Mouse (Mus musculus) mature B cell (primary cell): ENCODE data around the gene Majin.

Experiments used
- in situ Hi-C: fragments of 300-500 bp; cut with MboI; formaldehyde crosslinking; loops from 2 replicates; pipeline ENCODE4 v1.14.3; 2019

Gene Majin

DNA sequence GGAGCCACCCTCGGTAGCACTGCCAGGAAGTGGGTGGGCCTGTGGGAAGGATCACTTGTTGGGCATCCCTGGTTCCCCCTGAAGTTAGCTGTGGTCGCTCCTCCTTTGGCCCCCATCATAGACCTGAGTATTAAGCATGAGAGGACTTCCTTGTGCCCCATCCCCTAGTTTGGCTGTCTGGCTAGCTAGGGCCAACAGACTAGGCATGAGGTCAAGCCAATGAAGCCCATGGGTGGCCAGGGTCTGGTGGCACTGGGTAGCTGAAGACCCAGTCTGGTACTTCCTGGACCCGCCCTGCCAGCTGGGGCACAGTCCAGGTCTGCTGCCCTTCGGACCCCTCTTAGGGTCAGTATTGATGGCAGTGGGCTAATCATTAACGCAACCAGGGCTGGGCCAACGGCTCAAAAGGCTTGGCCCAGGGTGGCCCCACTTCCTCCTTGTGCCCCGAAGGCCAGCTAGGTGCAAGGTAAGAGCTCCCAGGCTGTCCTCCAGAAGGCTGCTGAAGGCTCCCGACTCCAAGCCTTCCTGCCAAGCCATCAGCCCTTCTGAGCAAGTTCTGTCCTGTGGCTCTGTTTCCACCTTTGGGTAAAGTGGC lies 78.7 kb downstream of the Majin start:
- in situ Hi-C loops: no loop called here

DNA sequence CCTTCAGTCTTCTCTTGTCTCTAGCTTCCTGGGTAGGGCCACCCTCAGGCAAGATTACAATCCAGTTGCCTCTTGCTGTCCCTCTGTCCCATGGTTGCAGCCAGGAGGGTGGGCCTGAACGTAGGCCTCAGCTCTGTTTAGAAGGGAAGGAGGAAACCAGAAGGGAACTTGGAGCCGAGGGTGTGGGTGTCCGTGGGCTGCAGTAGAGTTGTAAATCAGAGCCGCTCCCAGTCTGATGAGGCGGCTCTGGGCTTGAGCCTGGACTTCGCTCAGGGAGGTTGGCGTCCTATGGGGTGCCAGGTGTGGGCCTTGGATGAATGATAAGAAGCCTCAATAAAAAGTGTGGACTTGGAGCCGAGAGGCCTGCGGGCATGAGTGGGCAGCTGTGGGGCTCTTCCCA lies 80.0 kb downstream of the Majin start:
- in situ Hi-C loops: no loop called here

DNA sequence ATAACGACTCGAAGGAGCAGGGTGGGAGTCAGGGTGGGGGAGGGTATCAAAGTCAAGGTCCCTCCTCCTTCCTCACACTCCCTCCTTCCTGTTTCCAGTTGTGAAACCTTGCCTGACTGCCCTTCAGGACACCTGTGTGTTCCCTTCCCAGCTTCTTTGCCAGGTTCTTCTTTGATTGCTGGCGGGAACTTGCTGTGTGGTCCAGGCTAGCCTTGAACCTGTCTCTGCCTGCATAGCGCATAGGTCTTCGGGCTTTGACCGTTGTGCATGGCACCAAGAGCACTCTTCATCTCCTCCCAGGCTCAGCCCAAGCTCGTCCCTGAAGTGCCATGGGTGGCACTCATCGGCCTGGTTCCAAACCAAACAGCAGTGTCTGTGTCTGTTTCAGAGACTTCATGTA lies 80.8 kb downstream of the Majin start:
- in situ Hi-C loops: no loop called here

DNA sequence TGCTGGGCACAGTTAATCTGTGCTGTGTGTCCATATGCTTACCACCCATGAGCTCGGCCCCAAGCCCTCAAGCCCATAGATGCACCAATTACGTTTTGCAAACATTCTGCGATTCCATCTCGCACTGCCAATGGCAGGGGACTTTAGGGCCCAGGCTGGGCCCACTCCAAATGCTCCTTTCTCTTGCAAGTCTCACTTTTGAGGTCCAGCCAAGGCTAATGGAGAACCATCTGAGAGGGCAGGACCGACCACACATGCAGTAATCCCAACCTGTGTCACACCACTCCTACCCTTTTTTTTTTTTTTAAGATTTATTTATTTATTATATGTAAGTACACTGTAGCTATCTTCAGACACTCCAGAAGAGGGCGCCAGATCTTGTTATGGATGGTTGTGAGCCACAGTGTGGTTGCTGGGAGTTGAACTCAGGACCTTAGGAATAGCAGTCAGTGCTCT lies 81.6 kb downstream of the Majin start:
- in situ Hi-C loops: no loop called here

DNA sequence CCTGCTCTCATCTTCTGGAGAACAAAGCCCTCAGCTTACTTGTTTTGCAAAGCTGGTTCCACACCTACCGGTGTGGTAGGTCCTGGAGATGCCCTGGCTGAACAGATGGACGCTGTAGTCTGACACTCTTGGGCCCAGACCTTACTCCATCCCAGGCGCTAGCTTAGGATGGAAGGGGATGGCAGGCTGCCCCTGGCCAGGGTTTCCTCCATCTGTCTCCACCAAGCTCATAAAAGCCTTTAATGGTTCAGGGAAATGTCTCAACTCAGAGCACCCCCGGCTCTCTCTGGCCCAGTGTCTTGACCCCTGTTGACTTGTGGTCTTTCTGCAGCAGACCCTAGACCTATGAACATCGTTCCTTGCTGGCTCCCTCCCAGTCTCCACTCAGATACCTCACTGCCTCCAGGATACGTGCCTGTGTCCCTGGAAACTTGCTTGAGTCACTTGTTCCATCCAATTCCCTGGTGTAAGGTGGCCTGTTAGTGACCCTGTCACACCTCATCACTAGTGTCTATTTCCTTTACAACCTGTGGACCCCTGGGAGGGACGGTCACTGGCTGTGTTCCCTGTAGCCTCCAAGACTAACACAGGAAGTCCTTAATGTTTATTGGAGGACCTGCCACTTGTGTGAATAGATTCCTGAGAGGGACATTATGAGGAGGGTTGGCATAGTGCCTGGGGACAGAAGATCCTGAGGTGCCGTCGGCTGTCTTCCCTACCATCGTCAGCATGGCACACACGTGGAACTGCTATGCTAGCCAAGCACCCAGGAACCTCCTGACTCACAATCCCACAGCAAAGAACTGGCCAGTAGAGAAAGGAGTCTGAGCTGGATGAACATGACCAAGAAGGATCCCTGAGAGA lies 83.3 kb downstream of the Majin start:
- in situ Hi-C loops: no loop called here

DNA sequence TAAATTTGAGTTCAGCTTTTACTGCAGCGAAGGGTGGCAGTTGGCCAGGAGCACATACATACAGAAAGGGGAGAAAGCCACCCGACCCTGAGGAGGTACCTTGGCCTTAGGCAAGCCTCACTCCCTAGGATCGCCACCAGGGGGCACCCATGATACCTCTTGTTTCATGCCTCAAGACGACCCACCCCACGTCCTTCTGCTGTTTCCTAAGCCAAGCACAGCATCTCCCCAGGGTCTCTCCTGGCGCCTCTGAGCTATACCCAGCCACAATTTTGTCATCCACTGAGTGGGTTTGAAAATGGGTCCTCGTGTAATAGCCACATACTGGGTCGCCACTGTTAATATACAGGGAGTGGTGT lies 84.0 kb downstream of the Majin start:
- in situ Hi-C loops: no loop called here

DNA sequence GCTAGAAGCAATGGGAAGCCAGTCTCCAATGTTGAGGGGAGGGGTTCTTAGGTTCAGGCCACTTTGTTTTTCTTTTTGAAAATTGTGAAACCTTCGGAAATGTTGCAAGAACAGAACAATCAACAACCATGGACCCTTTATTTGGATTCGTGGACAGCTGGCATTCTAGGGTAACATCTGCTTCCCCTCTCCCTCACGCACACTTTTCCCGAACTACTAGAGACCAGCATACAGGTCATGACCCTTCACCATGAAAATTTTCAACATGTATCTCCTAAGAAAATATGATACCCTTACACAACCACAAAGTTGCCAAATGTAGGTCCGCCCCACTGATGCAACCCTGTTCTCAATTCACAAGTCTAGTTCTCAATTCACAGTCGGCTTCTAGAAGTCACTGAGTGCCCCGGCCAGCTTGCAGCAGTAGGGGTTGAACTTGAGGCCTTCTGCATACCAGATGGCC lies 84.5 kb downstream of the Majin start:
- in situ Hi-C loops: no loop called here

DNA sequence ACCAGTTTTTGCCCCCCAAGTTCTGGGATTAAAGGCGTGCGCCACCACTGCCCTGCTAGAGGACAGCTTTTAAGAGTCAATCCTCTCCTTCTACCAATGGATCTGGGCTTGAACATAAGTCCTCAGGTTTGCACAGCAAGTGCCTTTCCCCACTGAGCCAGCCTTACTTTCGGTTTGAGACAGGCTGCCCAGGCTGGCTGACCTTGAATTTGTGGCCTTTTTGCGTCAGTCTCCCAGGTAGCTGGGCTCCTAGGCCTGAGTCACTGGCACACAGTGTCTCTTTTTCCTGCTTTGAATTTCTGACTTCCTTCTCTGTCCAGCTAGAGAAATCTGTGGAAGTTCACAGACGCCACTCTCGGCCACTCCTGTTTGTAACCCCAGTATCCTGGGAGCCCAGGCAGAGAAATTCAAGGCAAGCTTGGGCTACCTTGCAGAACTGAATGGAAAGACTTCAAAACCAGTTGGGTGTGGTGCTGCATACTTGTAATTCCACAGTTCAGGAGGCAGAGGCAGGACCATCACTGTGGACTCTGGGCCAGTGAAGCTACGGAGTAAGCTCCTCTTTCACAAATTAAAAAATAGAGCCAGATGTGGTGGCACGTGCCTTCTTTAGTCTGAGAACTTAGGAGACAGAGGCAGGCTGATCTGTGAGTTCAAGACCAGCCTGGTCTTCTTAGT lies 85.7 kb downstream of the Majin start:
- in situ Hi-C loops: loop anchor here (5.0 kb wide), 1 partner anchor 37 kb away; the partner anchor contains the start of gene Cdc42bpg

DNA sequence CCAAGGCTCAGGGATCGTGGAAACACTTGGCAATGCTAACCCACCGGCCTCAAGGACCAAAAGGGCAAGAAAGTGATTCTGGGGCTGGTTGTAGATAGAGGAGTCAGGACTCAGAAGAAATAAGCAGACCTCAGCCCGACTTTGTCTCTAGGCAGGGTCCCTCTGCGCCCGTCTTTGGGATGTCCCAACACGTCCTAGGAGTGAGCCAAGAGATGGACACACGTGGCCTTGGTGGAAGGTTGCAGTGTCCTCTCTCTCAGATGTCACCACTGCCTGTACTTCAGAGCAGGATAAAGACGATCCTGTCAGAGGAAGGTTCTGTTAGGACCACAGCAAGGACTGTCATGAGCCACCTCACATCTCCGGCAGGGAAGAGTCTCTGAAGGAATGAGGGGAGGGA lies 86.5 kb downstream of the Majin start:
- in situ Hi-C loops: loop anchor here (5.0 kb wide), 1 partner anchor 37 kb away; the partner anchor contains the start of gene Cdc42bpg

DNA sequence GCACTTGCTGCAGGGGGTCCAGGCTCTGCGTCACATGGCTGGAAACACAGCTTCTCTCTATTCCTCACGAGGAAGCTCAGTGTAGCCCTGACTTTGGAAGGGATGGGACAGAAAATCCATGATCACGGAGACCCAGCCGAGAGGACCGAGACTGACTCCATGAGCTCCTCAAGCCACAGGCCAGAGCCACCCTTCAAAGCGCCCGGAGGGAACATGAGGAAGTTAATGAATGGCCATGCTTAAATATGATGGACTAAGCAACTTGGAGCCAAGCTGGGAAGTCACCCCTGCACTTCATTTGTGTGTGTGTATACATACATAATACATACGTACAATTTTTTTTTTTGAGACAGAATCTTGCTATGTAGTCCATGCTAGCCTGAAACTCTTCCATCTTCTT lies 87.0 kb downstream of the Majin start:
- in situ Hi-C loops: loop anchor here (5.0 kb wide), 1 partner anchor 36 kb away; the partner anchor contains the start of gene Cdc42bpg

DNA sequence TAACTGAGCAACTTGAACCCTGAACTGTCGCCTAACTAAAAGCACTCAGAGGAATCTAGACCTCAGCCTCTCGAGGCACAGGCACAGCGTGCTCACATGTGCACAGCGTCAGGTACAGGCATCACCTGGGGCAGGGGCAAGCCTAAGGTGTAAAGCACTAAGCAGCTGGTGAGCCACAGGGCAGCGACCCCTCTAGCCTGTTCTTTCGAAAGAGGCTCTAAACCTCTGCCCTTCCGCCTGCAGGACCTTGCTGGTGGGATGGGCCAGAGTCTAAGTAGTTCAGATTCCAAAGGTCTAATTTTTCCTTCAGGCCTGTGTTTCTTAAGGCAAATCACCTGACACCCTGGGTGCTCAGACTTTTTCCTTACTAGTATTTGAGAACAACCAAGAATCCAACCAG lies 87.9 kb downstream of the Majin start:
- in situ Hi-C loops: loop anchor here (5.0 kb wide), 1 partner anchor 35 kb away; the partner anchor contains the start of gene Cdc42bpg

DNA sequence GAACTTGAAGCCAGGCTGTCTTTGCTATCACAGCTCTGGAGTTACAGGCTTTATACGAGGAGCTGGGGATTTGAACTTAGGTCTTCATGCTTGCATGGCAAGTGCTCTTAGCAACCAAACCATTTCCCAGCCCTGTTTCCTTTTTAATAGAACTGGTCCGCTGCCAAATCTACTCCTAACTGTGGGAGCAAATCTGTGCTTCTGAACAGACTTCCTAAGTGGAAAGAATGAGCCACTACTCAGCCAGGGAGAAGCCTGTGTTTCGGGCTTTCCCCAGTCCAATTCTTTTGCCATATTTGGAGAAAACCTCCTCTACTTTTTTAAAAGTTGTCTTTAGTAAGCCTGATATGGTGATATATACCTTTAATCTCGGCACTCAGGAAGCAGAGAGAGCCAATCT lies 88.5 kb downstream of the Majin start:
- in situ Hi-C loops: loop anchor here (5.0 kb wide), 1 partner anchor 35 kb away; the partner anchor contains the start of gene Cdc42bpg

DNA sequence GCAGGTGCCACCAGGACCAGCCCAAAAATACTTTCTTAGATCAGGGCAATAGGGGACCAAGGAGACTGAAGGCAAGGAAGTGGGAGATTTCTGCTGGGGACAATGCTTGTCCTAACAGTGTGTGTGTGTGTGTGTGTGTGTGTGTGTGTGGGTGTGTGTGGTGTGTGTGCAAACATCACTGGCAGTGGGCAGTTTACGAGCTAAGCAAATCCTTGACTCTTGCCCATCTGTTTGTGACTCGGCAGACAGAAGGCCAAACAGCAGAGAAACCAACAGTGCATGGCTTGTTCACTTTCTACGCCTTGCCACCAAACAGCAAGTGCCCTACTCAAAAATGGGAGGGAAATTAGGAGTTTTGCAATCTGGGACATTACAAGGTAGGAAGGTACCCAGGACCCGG lies 89.4 kb downstream of the Majin start:
- in situ Hi-C loops: loop anchor here (5.0 kb wide), 1 partner anchor 34 kb away; the partner anchor contains the start of gene Cdc42bpg
